Mouse (Mus musculus): Measurements from ENCODE around the gene Ttc30a2. TPM values are rescaled to one million over a fixed set of nuclear protein-coding genes. Genes with fewer than 3 reads are reported as not detected.
"Not testable (repeated sequence)": the region's sequence is repeated elsewhere in the genome, so short reads cannot be mapped to it uniquely, and the experiment has no call there.

Gene Ttc30a2
- 1 to 10 TPM; 1.7 to 1.9 TPM for total RNA-seq (2021)

DNA sequence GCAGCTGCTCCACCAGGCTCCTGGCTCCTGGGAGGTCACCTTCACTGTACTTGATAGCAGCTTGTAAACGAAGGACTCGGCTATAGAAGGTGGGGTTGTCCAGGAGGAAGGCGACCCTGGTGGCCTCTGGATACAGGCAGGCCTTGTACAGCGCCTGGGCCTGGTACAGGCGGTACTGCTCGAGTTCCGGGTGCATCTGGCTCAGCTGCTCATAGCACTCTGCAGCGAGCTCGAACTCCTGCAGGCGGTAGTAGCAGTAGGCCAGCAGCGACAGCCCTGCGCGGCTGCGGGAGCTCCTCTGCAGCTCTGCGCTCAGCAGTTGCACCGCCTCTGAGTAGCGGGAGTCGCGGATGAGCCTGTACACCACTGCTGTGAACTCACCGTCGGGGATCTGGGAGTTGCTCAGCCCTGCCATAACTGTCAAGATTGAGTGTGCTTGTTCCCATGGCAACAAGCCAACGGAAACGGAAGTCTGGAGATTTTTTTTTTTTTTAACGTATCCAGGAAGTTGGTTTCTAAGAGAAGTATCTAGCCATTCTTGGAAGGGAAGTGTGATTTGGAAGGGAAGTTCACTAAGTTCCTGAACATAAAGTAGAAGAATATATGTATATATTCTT is at the start of gene Ttc30a2:
Gene Ttc30a2 (minus strand): TSS at position 419 of the 617 bp plus-strand sequence.
- intact Hi-C loops (cut with DNase I); DNase-seq (ENCODE audit: low spot score): not testable (repeated sequence)

DNA sequence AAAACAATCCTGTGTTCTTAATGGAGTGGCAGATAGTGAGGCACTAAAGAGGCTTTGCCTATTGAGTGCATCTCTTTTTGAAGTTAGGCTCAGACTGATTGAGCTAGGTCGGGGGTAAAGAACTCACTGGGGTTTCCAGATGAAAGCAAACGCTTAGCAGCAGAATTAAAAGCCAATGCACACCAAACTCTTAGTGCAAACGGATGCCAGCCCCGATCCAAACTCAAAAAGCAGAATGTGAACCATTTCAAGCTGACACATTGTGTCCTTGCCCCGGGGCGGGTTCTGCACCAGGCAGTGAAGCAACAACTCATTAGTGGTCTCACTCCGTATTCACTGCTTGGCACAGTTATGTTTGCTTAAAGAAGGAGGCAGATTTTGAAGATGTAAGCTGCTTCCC is 38.9 kb upstream of the Ttc30a2 start:
- intact Hi-C loops (cut with DNase I): no loop called here
- no peak for DNase-seq (ENCODE audit: low spot score)

DNA sequence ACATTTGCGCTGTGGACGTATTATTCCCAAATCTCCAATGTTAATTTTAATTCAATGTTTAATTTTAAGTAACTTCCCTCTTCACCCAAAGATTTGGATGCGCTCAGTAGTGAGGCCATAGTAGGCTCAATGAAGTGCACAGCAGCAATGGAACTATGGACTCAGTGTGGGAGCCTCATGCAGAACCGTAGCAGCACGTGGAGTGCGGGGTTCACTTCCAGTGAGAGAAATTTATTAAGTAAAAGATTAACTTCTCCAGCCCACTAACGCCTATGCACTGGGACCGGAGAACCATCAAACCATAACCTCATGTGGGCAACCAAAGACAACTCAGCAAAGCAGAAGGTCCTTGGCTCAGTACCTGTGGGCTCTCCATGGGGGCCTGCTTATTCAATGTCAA is 38.2 kb upstream of the Ttc30a2 start:
- intact Hi-C loops (cut with DNase I): no loop called here

DNA sequence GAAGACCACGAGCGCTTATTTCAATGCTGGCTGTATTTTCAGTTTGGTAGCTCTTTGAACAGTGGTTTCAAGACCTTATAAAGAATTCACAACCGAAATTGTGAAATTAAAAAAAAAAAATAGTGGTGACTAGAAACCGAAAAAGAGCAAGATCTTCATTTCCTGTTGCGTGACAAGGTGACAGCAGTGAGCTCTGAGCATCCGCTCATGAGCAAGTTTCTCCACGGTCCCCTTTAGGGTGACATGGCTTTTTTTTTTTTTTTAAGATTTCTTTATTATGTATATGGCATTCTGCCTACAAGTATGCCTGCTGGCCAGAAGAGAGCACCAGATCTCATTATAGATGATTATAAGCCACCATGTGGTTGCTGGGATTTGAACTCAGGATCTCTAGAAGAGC is 37.5 kb upstream of the Ttc30a2 start:
- DNase-seq (ENCODE audit: low spot score): no peak
- intact Hi-C loops (cut with DNase I): no loop called here

More for the DNA sequence above, 38.2 kb upstream of the Ttc30a2 start:
- no peak for DNase-seq (ENCODE audit: low spot score)

DNA sequence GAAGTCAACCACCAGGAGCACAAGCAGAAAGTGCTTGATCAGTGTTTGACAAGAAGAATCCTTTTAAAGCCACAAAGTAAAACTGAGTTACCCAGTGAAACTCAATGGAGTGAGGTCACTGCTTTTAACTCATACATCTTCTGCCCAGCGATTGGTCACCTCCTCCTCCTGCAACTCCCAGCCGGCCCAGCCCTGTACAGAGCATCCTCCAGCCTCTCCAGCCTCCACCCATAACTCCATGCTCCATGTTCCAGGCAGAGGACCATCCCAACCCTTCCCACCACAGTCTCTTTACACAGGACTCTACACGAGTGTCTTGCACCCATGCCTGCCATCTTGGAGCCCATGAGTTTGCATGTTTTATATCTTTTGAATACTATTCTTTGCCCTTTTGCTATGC is 36.7 kb upstream of the Ttc30a2 start:
- intact Hi-C loops (cut with DNase I): no loop called here
- no peak for DNase-seq (ENCODE audit: low spot score)

DNA sequence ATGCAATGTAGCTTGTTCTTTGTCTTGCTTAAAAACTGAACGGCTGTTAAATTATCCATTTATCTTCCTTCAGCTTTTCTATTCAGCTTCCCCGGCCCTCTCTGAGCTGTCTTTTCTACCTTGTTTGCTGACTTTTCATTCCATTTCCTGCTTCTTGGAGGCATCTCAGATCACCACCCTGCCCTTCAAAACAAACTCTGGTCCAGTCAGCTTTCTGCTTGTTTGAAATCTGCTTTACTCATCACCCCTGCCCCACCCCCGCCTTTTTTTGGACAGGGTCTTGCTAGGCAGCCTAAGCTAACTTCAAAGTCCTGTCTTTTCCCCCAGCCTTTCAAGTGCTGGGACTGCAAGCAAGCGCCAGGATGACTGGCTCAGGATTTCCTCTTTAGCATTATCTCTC is 28.2 kb upstream of the Ttc30a2 start:
- intact Hi-C loops (cut with DNase I): no loop called here
- DNase-seq (ENCODE audit: low spot score): no peak

DNA sequence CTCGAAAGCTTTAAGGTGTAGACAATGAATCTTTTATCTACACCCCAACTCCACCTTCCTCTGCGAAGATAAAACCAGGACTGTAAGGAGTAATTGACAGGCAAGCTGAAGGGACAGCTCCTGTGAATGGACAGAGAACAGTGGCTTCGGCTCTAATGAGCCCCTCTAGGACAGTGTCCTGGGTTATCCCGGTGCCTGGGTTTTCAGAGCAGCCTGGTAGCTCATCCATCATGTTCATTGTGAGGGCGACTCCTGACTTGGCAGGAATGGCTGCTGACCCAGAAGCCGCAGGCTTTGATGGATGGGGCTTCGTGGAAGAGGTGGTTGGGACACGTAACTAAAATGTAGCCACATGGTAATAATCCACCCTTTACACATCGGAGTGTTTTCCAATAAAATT is 24.9 kb upstream of the Ttc30a2 start:
- intact Hi-C loops (cut with DNase I): no loop called here
- DNase-seq (ENCODE audit: low spot score): no peak

DNA sequence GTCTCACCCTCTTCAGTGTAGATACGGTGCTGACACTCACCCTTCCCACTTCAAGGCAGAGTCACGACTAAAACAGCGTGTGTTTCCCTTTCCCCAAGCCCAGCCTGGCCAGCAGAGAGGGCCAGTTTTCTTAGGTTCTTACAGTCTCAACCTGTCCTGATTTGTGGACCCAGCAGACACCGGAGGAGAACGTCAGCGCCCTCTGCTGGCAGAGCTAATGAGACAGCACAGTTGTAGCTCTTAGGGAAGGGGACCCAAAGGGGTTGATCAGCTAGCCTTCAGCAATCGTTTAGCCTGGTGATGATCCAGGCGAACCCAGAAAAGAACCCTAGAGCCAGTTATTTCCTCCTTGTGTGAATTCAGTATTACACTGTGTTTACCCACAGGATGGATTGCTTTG is 23.4 kb upstream of the Ttc30a2 start:
- no peak for DNase-seq (ENCODE audit: low spot score)
- intact Hi-C loops (cut with DNase I): no loop called here

DNA sequence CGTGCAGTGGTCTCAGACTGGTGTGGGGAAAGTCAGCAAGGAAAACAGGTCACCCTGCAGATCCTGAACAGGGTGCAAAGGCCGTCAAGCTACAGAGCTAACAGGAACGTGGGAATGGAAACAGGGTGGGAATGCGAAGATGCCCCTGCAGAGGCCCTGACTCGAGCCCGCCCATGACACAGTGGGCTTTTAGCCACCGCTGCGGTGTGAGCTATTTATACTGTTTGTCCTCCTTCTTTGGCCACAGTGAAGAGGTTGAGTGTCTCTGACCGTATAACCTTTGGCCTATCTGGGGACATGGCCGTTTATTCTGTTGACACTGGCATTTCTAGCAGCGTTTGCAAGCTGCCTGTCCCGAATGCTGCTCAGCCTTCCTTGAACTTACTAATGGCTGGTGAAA is 21.7 kb upstream of the Ttc30a2 start:
- intact Hi-C loops (cut with DNase I): no loop called here
- no peak for DNase-seq (ENCODE audit: low spot score)

DNA sequence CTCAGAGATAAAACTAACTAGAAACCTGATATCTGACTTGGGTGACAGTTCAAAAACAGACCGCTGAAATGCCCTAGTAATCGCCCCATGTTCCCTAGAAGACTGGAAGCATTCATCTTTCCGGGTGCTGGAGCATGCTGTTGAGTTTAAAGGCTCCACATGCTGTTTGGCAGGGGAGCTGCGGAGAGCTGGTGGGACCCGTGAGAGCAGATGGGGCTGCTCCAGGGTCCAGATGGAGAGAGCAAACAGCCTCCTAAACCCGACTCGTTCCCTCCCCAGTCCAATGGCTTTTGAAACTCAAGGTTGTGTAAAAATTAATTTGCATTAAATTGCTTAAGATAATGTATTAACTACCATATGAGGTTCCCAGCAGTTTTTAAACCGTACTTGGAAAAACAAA is 20.7 kb upstream of the Ttc30a2 start:
- intact Hi-C loops (cut with DNase I): no loop called here

DNA sequence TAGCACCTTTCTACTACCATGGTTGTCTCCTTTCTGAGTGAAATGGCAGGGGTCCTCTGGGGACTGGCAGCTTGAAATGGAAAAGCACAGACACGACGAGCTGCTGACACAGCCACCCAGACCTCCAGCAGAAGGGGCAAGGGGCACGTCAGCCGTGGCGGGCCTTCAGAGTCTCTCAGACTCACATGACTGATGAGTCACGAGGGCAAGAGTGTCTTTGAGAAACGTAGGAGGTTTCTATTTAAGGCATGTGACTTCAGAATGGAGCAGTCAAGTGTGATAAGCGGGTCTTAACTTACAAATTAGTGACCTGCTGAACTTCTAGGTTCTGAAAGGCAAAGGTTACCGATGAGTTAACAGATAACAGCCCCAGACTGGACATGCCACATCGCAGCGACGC is 19.8 kb upstream of the Ttc30a2 start:
- intact Hi-C loops (cut with DNase I): no loop called here

More for the DNA sequence above, 20.7 kb upstream of the Ttc30a2 start:
- no peak for DNase-seq (ENCODE audit: low spot score)

DNA sequence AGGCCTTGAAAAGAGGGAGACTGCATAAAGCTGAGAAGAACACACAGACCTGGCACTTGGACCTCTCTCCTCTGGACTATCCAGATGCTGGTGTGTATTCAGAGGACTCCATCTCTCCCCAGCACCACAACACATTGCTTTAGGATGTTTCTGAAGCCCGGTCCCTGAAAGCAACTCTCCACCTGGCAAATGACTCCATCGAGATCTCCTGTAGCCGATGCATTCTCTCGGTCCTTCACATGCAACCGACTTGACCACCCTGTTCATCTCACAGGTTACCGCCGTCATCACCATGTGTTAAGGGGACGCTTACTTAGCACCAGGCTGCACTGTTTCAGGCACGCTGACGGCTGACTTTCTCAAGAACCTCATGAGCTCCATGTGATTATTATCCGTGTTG is 16.9 kb upstream of the Ttc30a2 start:
- intact Hi-C loops (cut with DNase I): no loop called here
- no peak for DNase-seq (ENCODE audit: low spot score)

More for the DNA sequence above, 19.8 kb upstream of the Ttc30a2 start:
- no peak for DNase-seq (ENCODE audit: low spot score)

DNA sequence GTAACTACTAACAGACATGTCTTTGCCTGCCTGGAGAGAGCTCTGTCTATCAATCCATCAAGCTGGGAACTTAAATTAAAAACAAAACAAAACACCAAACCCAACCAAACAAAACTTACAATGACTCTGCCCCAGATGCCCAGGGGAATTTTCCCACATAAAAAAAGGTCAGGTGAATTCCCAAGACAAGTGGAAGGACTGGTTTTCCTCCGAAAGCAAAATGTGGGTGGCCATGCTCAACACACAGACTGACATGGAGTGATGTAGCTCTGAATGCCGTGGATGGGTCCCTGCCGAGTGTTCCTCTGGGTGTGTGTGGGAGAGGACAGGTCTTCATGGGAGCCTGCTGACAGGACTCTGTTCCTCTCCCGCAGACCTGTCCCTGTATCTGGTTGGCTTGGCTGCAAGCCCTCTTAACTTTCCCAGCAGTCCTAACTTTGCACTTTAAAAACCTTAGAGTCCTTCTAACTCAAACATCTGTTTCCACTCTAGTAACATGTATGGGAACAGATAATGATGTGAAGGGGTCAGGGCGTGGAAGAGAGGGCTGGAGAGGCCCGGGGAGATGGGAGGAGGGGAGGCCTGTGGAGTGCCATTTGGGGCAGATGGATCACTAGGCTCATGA is 13.7 kb upstream of the Ttc30a2 start:
- DNase-seq (ENCODE audit: low spot score): no peak
- intact Hi-C loops (cut with DNase I): loop anchor here (1.0 kb wide), 1 partner anchor 78 kb away; no protein-coding TSS in a partner anchor

DNA sequence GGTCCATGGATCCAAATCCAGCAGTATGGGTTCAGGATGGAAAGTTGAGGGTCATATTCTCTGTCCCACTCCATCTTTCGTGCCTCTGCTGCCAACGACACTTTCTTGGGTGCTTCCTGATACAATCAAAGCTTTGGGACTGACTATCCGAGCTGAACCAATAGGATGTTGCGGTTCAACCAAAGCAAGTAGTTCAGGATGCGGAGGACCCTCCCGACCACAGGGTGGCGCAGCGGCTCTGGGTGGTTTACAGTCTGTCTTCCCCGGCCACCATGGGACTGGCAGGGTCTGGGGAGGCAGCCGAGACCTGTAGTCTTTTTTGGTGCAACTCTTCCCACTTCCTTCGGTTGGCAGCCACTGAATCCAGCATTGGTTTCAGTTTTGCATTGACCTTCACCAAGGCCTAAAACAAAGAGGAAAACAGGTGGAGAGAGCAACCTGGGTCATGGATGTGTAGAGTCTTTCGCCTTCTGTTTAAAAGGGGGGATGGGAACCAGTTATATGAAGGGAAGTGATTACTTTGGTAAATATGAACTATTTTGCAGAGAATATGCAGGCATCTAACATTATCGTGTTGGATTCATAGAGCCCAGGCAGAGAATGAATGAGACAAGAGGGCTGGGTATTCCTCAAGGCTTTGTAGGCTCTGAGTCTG is 13.0 kb upstream of the Ttc30a2 start:
- intact Hi-C loops (cut with DNase I): loop anchor here (1.0 kb wide), 1 partner anchor 78 kb away; no protein-coding TSS in a partner anchor
- peak; percentile 24 for DNase-seq (ENCODE audit: low spot score)

DNA sequence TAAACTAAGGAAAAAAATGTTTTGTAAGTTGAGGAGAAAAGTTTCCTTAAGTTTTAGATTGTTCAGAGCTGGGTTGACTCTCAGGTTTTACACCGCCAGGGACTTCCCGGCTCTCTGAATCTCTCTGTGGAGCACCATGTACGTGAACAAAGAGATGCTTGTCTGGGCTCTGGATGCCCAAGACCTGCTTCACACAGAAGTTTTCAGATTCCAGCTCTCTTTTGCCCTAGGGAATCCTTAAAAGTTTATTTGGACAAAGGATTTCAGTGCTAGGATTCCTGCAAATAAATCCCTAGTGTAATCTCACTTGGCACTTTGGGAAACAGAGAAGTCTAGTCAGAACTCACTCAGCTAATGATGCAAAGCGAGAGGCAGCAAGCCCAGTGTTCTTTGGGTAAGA is 11.7 kb upstream of the Ttc30a2 start:
- intact Hi-C loops (cut with DNase I): no loop called here
- DNase-seq (ENCODE audit: low spot score): no peak

DNA sequence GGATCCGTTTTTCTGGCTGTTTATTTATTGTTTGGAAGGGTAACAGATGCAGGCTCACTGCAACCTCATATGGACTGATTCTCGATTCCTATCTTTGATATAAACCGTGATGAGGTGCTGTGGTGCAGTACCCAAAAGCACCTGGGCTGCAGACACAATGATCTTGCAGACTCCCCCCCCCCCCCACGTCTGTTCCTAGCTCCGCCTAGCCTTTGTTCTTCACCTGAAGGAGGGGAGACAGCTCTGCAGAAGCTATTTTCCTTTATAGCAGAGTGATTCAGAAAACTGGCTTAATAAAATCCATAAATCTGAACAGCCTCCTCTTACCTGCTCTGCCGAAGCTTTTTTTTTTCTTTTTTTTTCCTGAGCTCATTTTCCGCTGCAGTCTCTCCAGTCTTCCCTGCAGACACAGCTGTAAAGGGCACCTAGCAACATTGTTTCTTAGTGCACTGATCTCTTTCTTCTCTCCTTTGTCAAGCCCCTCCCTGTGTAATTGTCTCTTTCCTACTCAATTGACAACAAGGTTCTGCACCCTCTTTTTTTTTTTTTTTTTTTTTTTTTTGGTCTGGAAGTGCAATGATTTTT is 10.9 kb upstream of the Ttc30a2 start:
- intact Hi-C loops (cut with DNase I): no loop called here
- no peak for DNase-seq (ENCODE audit: low spot score)

DNA sequence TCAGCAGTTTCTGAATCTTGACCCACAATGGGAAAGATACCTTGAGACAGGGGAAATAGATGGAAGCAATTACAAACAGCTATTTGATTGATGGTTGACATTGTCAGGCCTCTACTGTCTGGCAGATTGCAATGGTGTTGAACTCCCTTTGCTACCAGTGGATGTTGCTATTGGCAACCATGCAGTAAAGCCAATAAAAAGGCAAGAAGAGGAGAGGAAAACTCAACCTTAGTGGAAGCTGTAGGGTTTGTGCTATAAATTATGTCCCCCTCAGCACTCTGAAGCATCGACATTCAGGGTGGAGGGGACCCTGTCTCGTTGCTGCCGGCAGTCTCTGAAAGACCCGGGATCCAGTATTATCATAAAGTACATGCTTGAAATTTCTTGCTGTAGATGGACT is 10.4 kb upstream of the Ttc30a2 start:
- intact Hi-C loops (cut with DNase I): no loop called here
- no peak for DNase-seq (ENCODE audit: low spot score)

DNA sequence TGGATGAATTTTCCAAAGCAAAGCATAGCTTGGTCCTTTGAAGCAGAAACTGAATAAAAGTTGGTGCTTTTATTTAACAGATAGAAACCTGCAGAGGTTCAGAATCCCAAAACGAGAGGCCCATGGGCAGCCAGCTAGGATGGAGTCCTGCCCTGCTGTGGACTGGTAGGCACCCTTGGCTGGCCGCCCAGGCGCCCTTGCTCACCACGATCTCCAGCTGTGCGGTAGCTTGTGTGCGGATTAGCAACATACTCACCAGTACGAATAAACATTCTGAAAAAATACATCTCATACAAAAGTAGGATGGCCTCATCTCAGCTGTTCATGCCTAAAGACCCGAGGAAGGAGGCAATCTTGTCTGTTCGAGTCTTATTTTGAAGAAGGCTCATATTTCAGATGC is 9.8 kb upstream of the Ttc30a2 start:
- intact Hi-C loops (cut with DNase I): no loop called here

DNA sequence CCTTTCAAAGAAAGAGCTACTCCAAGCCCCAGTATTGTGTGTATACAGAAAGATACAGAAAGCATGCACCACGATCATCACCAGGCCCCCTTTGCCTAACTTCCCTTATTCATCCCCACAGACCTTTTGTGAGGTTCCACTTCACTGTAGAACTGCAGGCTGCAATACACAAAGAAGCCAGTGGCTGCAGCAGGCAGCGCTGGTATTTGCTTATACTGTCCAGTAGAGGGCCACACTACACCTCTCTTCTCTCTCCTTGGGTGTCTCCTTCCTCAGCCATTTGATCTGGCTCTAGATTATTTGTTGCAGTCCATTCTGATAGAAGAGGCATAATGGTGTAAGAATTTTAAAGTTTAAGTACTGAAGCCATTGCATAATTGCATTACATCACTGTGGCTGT is 7.2 kb upstream of the Ttc30a2 start:
- intact Hi-C loops (cut with DNase I): no loop called here
- no peak for DNase-seq (ENCODE audit: low spot score)

More for the DNA sequence above, 9.8 kb upstream of the Ttc30a2 start:
- no peak for DNase-seq (ENCODE audit: low spot score)

DNA sequence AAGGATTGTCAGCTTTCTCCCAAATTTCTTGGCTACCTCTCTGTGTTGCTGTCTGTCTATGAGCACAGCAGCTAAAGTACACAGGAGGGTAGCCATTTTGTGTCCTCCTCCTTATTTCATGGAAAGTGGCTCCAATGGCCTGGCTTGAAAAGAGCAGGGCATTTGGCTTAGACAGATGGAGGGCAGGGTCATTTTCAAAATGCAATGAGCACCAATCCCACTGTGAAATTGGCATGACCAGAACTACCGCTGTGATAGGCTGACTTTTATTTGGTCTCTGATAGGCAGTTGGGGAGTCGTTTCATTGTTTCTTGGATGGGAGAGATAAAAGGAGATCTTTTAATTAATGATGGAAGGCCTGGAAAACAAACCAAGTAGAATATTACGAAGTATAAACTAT is 5.9 kb upstream of the Ttc30a2 start:
- no peak for DNase-seq (ENCODE audit: low spot score)
- intact Hi-C loops (cut with DNase I): no loop called here

DNA sequence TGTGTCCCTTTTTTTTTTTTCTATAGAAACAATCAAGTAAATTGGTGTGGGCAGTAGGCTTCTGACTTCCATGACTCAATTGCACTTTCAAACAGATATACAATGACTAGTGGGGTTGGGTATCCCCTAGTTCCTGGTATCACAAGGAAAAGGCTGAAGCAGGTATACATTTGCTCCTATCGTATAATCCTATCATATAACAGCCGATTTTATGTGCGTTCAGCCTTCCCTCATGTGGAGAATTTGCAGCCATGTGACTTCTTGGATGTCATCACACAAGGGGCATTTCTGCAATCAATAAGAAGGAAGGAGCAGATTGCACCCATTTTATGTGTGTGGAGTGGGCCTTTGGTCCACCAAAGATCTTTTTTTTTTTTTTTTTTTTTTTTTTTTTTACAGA is 5.1 kb upstream of the Ttc30a2 start:
- no peak for DNase-seq (ENCODE audit: low spot score)
- intact Hi-C loops (cut with DNase I): no loop called here
